Mouse (Mus musculus) lung, postnatal 0 days (tissue): Measurements from ENCODE around the gene Aldoc.

ENCODE experiments used
- CTCF ChIP-seq: IDR thresholded peaks from 2 replicates; pipeline ENCODE4 v1.5.1; 2016; ENCODE audit warnings: antibody characterized with exemption, mild to moderate bottlenecking
- EP300 ChIP-seq: IDR thresholded peaks from 2 replicates; pipeline ENCODE4 v1.6.1; 2016; ENCODE audit warnings: antibody characterized with exemption, mild to moderate bottlenecking, control low read depth

DNA sequence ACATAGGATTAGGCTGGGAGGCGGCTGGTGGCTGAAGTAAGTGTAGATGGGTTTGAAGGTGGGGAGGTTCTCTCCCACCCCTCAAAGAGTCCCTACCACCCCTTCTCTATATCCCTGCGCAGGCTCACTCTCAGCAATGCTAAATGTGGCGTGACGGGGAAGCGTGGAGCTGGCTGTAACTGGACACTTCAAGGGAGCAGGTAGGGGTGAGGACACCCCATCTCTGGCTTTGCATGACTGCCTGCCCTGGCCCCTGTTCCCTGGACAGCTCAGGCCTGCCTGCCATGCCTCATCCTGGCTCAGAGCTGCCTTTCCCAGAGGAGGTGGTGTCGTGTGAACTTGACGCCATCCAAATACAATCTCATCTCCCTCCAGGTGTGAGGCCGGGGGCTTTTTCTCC is 51.4 kb downstream of the Aldoc start:
- TF ChIP-seq EP300 (no peak), CTCF (no peak)
